Mouse (Mus musculus): ENCODE measurements at regions not wholly inside any gene's neighbourhood (a gene's known extent, or its start where the extent isn't known, plus 50 kb on each side); places are given as distances from the start of the nearest gene placed in this dataset.

- no peak overlapping the region for H3K9ac ChIP-seq
- ATAC-seq (ENCODE audit: insufficient read depth, low FRiP score, low read depth) = no peak
- no peak overlapping the region for H3K27ac ChIP-seq
- WGBS = 10% methylated on average over 4 of the region's 4 CpGs
- H3K27me3 ChIP-seq (replicated peaks) = no peaks in the 10 kb centered on the region
- no peak overlapping the region for H3K4me3 ChIP-seq (replicated peaks)
- H3K36me3 ChIP-seq = no peaks in the 10 kb centered on the region
- no peaks in the 10 kb centered on the region for H3K4me1 ChIP-seq
- no peak overlapping the region for H3K4me2 ChIP-seq
- no peaks in the 10 kb centered on the region for H3K9me3 ChIP-seq
These were observed 80.7 kb upstream of the 4933412E24Rik start for GRCm38 (mm10) chr15:60097141-60097540.

GRCm38 (mm10) chr15:60096131-60096530, 79.7 kb upstream of the 4933412E24Rik start:
- H3K9me3 ChIP-seq = no peaks in the 10 kb centered on the region
- no peaks in the 10 kb centered on the region for H3K27me3 ChIP-seq (replicated peaks)
- H3K36me3 ChIP-seq = no peaks in the 10 kb centered on the region
- no peak overlapping the region for H3K4me2 ChIP-seq
- WGBS = 77% methylated on average over 4 of the region's 4 CpGs
- no peak overlapping the region for H3K4me3 ChIP-seq (replicated peaks)
- ATAC-seq (ENCODE audit: insufficient read depth, low FRiP score, low read depth) = no peak
- H3K9ac ChIP-seq = no peak overlapping the region
- no peak overlapping the region for H3K27ac ChIP-seq
- no peaks in the 10 kb centered on the region for H3K4me1 ChIP-seq

GRCm38 (mm10) chr15:60089921-60090320, 73.5 kb upstream of the 4933412E24Rik start:
- H3K36me3 ChIP-seq = no peaks in the 10 kb centered on the region
- 90% methylated on average over 5 of the region's 5 CpGs for WGBS
- H3K9me3 ChIP-seq = no peaks in the 10 kb centered on the region
- H3K9ac ChIP-seq = no peak overlapping the region
- no peak overlapping the region for H3K4me3 ChIP-seq (replicated peaks)
- no peaks in the 10 kb centered on the region for H3K4me1 ChIP-seq
- H3K4me2 ChIP-seq = no peak overlapping the region
- H3K27ac ChIP-seq = no peak overlapping the region
- no peak for ATAC-seq (ENCODE audit: insufficient read depth, low FRiP score, low read depth)
- H3K27me3 ChIP-seq (replicated peaks) = no peaks in the 10 kb centered on the region

- no peak overlapping the region for H3K4me2 ChIP-seq
- no peaks in the 10 kb centered on the region for H3K4me1 ChIP-seq
- H3K27ac ChIP-seq = no peak overlapping the region
- no peaks in the 10 kb centered on the region for H3K27me3 ChIP-seq (replicated peaks)
- no peak overlapping the region for H3K9ac ChIP-seq
- no peak for ATAC-seq (ENCODE audit: insufficient read depth, low FRiP score, low read depth)
- H3K9me3 ChIP-seq = no peaks in the 10 kb centered on the region
- 82% methylated on average over 10 of the region's 10 CpGs for WGBS
- H3K36me3 ChIP-seq = no peaks in the 10 kb centered on the region
- no peak overlapping the region for H3K4me3 ChIP-seq (replicated peaks)
These were observed 72.8 kb upstream of the 4933412E24Rik start for GRCm38 (mm10) chr15:60088964-60089899.
